Mouse (Mus musculus) gastrocnemius, adult 2 months (tissue): Measurements from ENCODE around the gene Aqr. TPM values are rescaled to one million over a fixed set of nuclear protein-coding genes. Genes with fewer than 3 reads are reported as not detected.

Experiments
- DNase-seq: peaks from one replicate; pipeline ENCODE4 v3.0.0; 2022
- H3K27ac ChIP-seq: fragments of 200-600 bp; 2 replicates; pipeline ENCODE4 v1.8.1; 2022; ENCODE audit warnings: mild to moderate bottlenecking
- H3K4me3 ChIP-seq: fragments of 200-600 bp; 2 replicates; pipeline ENCODE4 v1.8.1; 2022; ENCODE audit warnings: mild to moderate bottlenecking, moderate library complexity
- CTCF ChIP-seq: fragments of 200-600 bp; IDR thresholded peaks from 2 replicates; pipeline ENCODE4 v1.8.1; 2022; ENCODE audit warnings: antibody characterized with exemption, mild to moderate bottlenecking, moderate library complexity
- intact Hi-C: fragments of 180-260 bp; cut with DNase I; formaldehyde crosslinking; loops from one replicate; pipeline ENCODE4 v1.15.1; 2025
- microRNA-seq: library from miRNA; unstranded; fragments of <30 nt; microRNA quantifications from one replicate; pipeline ENCODE4 v1.2.0, GENCODE M21; 2021
- total RNA-seq, 2 experiments: library from RNA; stranded (reverse); gene quantifications; 2 replicates each; pipeline ENCODE4 v1.2.3; 2021

Gene Aqr
- total RNA-seq, 2 experiments from 2014 or later, result 11.6 to 13.9 TPM

DNA sequence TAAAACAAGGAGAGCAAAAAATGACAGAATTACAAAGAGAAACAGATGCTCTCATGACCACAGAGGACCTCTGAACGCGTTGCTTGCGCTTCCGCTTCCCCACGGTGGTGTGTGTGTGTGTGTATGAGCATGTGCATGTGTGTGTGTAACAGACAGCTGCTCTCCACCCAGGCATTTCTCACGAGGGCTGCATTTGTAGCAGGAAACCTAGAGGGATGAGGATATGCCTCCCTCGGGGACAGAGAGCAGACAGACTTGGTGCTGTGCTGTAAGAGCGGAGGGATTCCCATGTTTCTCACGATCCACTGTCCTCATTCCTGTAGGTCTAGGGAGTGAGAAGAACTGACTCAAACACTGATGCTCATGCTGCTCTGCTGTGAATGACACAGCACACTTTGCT lies 93.2 kb downstream of the Aqr start:
- intact Hi-C loops, result no loop called here
- no peak for DNase-seq
- TF ChIP-seq CTCF, result no peak
- no peak overlapping the region for H3K4me3 ChIP-seq
- no peak overlapping the region for H3K27ac ChIP-seq

DNA sequence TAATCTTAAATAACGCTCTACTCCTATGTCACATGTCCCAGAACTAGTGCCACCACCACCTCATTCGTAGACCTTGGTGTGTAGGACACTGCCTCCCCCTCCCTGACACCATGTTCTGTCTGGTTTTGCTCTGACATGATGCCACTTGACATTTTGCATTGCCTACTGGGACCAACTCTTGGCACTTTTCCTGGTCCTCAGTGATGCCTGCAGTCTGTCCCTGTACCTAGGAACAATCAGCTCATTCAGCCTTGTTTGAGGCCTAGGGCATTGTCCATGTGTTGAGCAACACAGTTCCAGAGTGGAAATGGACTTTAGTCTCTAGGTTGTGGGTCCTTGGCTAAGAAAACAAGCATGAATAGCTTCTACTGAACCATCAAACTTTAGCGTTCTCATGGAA lies 97.0 kb downstream of the Aqr start:
- no peak overlapping the region for H3K4me3 ChIP-seq
- H3K27ac ChIP-seq, result no peak overlapping the region
- no peak for TF ChIP-seq CTCF
- no peak for DNase-seq
- intact Hi-C loops, result no loop called here

DNA sequence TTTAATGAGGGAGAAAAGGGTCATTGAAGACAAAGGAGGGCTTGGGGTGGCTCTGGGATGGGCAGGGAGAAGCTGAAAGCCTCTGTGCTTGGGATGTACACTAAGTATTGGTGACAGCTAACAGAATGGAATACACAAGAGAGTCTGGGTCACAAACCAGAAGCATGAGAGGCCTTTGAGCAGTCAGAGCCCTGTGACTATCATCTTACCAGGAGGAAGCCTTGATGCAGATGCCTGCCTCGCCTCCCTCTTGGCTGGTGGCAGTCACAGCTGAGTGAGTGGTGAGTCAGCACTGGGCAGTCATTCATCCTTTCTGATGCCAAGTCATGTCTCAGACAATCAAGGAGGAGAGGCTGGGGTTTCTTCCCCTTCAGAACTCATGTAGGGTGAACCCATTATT lies 99.6 kb downstream of the Aqr start:
- DNase-seq, result peak; percentile 65
- no peak overlapping the region for H3K4me3 ChIP-seq
- no peak for TF ChIP-seq CTCF
- no peak overlapping the region for H3K27ac ChIP-seq
- intact Hi-C loops, result no loop called here

DNA sequence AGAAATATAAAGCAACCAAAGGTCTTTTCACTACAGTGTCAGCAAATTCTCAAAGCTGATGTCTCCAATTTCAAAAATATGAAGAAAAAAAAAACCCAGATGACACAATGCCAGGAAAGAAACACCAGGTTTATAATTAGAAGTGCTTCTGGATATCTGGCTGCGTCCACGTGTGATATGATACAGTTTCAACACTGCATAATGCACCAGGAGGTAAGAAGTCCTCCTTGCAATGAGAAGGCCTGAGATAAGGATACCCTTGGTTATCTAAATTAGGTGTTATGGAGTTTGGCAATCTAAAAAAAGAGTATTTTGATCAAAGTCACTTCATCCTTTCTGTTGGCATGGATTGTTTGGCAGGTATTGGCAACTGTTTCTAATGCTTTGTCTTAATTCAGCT lies 114.9 kb downstream of the Aqr start:
- intact Hi-C loops, result no loop called here
- no peak for DNase-seq
- Histone ChIP-seq H3K27ac (no peak overlapping the region; the same call in 1 of the 2 replicates), H3K4me3 (no peak overlapping the region)
- TF ChIP-seq CTCF, result no peak

DNA sequence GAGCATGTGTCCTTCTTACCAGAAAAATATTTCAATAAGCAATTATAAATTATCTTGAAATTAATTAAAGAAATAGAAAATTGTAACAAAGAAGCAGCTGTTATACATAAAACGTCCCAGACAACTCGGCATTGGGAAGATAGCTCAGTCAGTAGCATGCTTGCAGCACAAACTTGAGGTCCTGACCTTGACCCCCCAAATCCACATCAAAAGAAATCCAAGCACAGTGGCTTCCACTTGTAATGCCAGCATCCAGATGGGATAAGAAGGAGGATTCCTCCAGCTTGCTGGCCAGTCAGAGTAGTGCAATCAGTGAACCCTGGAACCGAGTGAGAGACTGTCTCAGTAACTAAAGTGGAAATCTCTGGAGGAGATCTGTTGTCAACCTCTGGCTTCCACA lies 120.6 kb downstream of the Aqr start:
- no peak for DNase-seq
- intact Hi-C loops, result no loop called here
- Histone ChIP-seq H3K4me3 (no peak overlapping the region), H3K27ac (no peak overlapping the region)
- no peak for TF ChIP-seq CTCF

DNA sequence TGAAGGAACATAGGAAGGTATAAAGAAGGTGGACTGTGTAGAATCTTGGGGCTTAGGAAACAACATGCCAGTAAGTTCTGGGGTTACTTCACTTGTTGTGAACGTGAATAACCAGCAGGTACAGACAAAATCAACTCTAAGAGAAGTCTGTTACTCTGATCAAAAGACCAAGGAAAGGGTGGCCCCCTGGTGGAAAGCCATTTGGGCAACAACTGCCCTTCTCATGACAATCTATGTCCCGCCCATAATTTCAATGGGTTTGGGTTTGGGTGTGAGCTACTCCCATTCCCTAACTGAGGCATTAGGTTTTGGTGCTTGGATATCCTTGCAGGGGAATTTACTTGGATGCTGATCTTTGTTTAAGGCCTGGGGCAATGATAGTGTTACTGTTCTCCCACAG lies 122.8 kb downstream of the Aqr start:
- intact Hi-C loops, result no loop called here
- no peak for TF ChIP-seq CTCF

DNA sequence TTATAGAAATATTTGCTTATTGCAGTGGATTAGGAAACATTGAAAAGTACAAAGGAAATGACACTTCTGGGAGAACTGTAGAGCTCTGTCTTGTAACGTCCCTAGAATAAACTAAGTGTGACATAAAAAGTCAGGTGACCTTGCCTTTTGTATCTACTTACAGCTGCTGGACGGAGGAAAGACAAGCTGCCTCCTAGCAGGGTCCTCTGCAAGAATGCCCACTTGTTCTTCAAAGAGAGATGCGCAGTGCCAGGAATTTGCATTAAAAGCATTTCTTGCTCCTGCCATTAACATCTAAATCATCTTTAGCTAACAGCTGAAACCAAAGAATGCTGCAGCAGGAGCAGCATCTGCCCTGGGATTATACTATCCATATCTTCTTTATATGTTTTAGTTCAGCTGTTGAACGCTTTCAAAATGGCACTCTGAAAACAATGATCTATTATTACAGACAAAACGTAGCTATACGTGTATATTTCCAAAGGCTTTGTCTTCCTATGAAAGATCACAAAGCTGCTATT lies 126.7 kb downstream of the Aqr start:
- Histone ChIP-seq H3K27ac (no peak overlapping the region), H3K4me3 (no peak overlapping the region)
- DNase-seq, result no peak
- no peak for TF ChIP-seq CTCF
- intact Hi-C loops, result no loop called here

More for the DNA sequence above, 122.8 kb downstream of the Aqr start:
- Histone ChIP-seq H3K4me3 (no peak overlapping the region), H3K27ac (no peak overlapping the region)
- no peak for DNase-seq

DNA sequence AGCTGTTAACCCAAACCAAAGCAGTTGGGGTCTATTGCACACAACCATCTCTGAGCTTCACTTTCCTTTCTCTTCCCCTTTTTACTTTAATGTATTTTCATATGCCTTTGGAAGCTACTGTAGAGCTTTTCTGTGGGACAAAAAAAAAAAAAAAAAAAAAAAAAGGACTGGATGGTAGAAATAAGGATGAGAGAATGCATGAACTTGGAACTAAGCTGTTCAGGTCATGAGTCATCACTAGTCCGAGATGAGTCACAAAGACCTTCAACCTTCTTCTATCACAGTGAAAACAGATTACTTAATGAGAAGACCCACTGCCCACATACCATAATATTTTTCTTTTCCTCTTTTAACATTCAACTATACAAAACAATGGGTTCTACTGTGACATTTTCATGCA lies 127.2 kb downstream of the Aqr start:
- intact Hi-C loops, result no loop called here
- no peak for TF ChIP-seq CTCF
- H3K27ac ChIP-seq, result no peak overlapping the region

DNA sequence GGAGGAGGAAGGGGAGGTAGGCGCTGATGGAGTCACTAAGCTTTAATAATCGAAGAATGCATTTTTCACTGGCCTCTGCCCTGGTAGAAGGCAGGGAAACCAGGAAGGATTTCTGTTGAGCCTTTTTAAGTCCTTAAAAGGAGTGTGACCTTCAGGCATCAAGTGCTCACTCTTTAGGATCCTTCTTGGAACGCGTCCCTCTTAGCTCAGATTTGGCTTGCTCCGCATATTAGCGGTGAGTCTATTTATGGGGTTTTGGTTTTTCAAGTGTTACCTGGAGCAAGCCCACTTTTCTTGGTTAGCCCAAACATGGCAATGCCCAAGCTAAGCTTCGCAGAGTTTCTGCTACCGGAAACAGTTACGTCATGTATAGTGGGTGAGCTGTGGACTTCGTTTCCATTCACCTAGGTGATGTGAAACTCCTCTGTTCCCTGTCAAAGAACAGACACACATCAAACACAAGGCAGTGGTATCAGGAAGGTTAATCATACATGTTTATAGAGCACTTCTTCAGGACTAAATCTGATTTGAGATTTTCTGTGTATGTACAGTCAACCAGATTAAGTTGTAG lies 128.5 kb downstream of the Aqr start:
- Histone ChIP-seq H3K4me3 (no peak overlapping the region), H3K27ac (peak overlapping the region; percentile 82)
- intact Hi-C loops, result no loop called here
- no peak for TF ChIP-seq CTCF
- peak; percentile 36 for DNase-seq

More for the DNA sequence above, 127.2 kb downstream of the Aqr start:
- H3K4me3 ChIP-seq, result no peak overlapping the region
- DNase-seq, result no peak

DNA sequence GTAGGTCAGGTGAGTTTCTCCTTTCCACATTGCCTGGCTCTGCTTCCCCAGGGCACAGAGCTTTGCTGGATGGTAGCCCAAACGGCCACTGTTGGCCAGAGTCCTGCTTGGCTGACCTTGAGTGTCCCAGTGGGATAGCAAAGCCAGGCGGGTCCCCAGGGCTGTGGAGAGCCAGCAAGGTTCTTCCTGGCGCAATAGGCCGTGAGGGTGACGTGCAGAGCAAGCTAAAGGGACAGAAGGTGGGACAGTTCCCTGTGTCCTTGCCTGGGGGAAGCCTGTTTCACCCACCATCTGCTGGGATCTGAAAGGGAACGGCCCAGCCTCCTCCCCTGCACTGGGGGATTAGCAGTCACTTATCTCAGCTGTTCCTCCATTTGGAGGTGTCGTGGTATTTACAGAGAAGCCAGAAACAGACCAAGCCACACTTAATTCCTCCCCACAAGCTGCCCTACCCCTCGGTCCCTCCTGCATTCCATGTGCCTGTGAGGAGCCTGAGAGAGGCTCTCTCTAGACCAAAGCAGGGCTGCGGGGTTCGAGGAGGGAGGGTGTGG lies 129.4 kb downstream of the Aqr start:
- Histone ChIP-seq H3K4me3 (peak overlapping the region; percentile 23), H3K27ac (peak overlapping the region; percentile 82)
- TF ChIP-seq CTCF, result no peak
- peak; percentile 83 for DNase-seq
- intact Hi-C loops, result no loop called here

DNA sequence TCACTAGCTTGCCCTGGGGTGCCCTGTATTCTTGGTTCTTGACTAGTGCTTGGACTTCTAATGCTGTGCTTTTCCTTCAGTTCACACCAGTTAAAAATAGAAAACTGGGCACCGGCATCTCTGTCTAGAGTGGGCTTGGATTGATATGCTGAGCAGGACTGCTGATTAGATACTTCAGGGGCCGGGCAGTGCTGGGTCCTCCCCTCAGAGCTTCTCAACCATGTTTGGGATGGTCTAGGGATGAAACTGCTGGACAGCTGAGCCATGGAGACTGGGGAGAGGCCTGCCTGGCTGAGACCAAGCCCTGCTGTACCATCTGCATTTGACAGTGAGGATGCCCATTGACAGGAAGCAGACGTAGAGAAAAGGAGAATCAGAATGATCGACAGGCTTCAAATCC lies 132.7 kb downstream of the Aqr start:
- intact Hi-C loops, result loop anchor here (5.0 kb wide), 2 partner anchors 83 to 902 kb away; no protein-coding TSS in a partner anchor
- no peak overlapping the region for H3K27ac ChIP-seq

DNA sequence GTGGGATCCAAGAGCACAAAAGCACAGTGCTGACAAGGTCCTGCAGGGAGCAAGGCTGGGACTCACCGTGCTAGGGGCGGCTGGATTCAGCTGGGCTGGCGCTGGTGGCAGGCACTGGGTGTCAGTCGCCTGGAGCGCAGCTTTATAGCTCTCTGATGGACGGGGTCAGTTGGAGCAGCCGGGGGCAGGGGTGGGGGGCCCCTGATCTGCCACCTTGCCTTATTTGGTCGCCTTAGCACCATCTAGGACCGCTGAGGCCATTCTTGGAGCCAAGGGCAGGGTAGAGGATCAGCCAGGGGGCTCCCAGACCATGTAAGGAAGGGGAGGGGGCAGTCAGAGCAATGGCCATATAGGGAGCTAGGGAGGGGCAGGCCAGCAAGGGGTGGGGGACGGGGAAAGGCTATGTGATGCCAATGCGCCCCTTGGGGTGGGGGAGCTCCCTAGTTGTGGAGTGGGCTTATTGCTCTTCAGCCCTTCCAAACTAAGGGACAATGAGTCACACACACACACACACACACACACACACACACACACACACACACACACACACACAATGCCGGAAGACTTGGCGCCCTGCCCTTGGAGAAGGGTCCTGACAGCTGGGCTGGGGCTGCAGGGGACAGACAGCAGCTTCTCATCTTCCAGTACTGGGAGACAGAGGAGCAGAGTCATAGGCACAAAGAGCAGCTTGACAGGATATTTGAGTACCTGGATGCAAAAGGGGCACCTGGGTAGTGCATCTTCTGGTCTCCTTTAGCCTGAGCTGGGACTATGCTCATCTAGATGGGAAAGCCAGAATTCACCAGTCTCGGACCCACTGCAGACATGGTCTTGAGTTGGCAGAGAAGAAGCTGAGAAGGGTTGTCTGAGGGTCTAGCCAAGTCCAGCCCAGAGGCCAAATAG lies 133.9 kb downstream of the Aqr start, which contains the start of gene Actc1:
Gene Actc1, minus strand, starts transcription at position 853 of the 903 bp plus-strand sequence.
- intact Hi-C loops, result loop anchor here (5.0 kb wide), 2 partner anchors 84 to 901 kb away; no protein-coding TSS in a partner anchor
- TF ChIP-seq CTCF, result no peak
- peak; percentile 52 for DNase-seq
- H3K27ac ChIP-seq, result peak within 1 kb of the TSS; percentile 43; the same call in 1 of the 2 replicates
- peak within 1 kb of the TSS; percentile 57 for H3K4me3 ChIP-seq

More for the DNA sequence above, 132.7 kb downstream of the Aqr start:
- TF ChIP-seq CTCF, result no peak
- no peak overlapping the region for H3K4me3 ChIP-seq
- no peak for DNase-seq

DNA sequence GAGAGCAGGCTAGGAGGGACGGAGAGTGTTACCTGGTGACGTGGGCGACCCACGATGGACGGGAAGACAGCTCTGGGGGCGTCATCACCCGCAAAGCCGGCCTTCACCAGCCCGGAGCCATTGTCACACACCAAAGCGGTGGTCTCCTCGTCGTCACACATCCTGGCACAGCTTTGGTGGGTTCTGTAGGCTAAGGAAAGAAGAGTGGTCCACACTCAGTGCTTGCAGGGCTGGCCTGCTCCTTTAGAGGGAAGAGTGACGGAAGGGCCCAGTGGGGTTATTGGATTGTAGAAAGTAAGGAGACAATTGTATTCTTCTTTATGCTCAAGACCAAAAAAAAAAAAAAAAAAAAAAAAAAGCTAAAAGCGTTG lies 135.0 kb downstream of the Aqr start:
- peak overlapping the region; percentile 57 for H3K4me3 ChIP-seq
- TF ChIP-seq CTCF, result no peak
- DNase-seq, result no peak
- intact Hi-C loops, result loop anchor here (5.0 kb wide), 2 partner anchors 85 to 900 kb away; no protein-coding TSS in a partner anchor
- peak overlapping the region; percentile 43; the same call in 1 of the 2 replicates for H3K27ac ChIP-seq

Small RNA genes within 50 kb of the gene (microRNA-seq; reads per million reads assigned to microRNA genes)
- gene Mir7002, result not detected

Other genes starting within 250 kb of the Aqr start
- not detected for gene Gjd2, start 173.4 kb downstream of the Aqr start, total RNA-seq
- gene Actc1, start 133.5 kb downstream of the Aqr start, total RNA-seq, result 100 to 1,000 TPM; 143 to 261 TPM
- 10 to 100 TPM; 19.4 to 26.3 TPM for gene Zfp770, start 14.4 kb upstream of the Aqr start, total RNA-seq